Mouse (Mus musculus): ENCODE data around the gene Crygn.
"Not testable (repeated sequence)": the region's sequence is repeated elsewhere in the genome, so short reads cannot be mapped to it uniquely, and the experiment has no call there.

The Crygn gene

GRCm38 (mm10) chr5:24757816-24758215, at the start of gene Crygn:
Gene Crygn, minus strand, starts transcription at chr5:24758008.
- DNase-seq (ENCODE audit: low spot score in 2 of 2), result no peak

- DNase-seq (ENCODE audit: low spot score in 2 of 2), result no peak
Measured at GRCm38 (mm10) chr5:24805222-24805621, 47.4 kb upstream of the Crygn start.

- DNase-seq (ENCODE audit: low spot score in 2 of 2), result no peak
Measured at GRCm38 (mm10) chr5:24804661-24805060, 46.9 kb upstream of the Crygn start.

GRCm38 (mm10) chr5:24801841-24802624, 44.2 kb upstream of the Crygn start:
- no peak for DNase-seq (ENCODE audit: low spot score in 2 of 2)

- DNase-seq (ENCODE audit: low spot score in 2 of 2), result no peak
Measured at GRCm38 (mm10) chr5:24800416-24800815, 42.6 kb upstream of the Crygn start.

GRCm38 (mm10) chr5:24798639-24799038, 40.8 kb upstream of the Crygn start:
- DNase-seq (ENCODE audit: low spot score in 2 of 2), result no peak

- no peak for DNase-seq (ENCODE audit: low spot score in 2 of 2)
Measured at GRCm38 (mm10) chr5:24797858-24798257, 40.0 kb upstream of the Crygn start.

- no peak for DNase-seq (ENCODE audit: low spot score in 2 of 2)
Measured at GRCm38 (mm10) chr5:24792961-24793360, 35.2 kb upstream of the Crygn start.

- DNase-seq (ENCODE audit: low spot score in 2 of 2), result no peak
Measured at GRCm38 (mm10) chr5:24782957-24783356, 25.1 kb upstream of the Crygn start.

- no peak for DNase-seq (ENCODE audit: low spot score in 2 of 2)
Measured at GRCm38 (mm10) chr5:24781048-24781447, 23.2 kb upstream of the Crygn start.

GRCm38 (mm10) chr5:24779881-24780512, 22.2 kb upstream of the Crygn start:
- DNase-seq (ENCODE audit: low spot score in 2 of 2), result peak; percentile 34 to 43

- no peak for DNase-seq (ENCODE audit: low spot score in 2 of 2)
Measured at GRCm38 (mm10) chr5:24779321-24779720, 21.5 kb upstream of the Crygn start.

GRCm38 (mm10) chr5:24778843-24779140, 21.0 kb upstream of the Crygn start:
- DNase-seq (ENCODE audit: low spot score in 2 of 2), result no peak

- no peak for DNase-seq (ENCODE audit: low spot score in 2 of 2)
Measured at GRCm38 (mm10) chr5:24778082-24778842, 20.5 kb upstream of the Crygn start.

GRCm38 (mm10) chr5:24776681-24777080, 18.9 kb upstream of the Crygn start:
- peak; percentile 64 to 82 for DNase-seq (ENCODE audit: low spot score in 2 of 2)

- not testable (repeated sequence) for DNase-seq (ENCODE audit: low spot score in 2 of 2)
Measured at GRCm38 (mm10) chr5:24774549-24774948, 16.7 kb upstream of the Crygn start.

- DNase-seq (ENCODE audit: low spot score in 2 of 2), result no peak
Measured at GRCm38 (mm10) chr5:24756931-24757330, 877 bp downstream of the Crygn start.

- DNase-seq (ENCODE audit: low spot score in 2 of 2), result no peak
Measured at GRCm38 (mm10) chr5:24752175-24752498, 5.7 kb downstream of the Crygn start.

- DNase-seq (ENCODE audit: low spot score in 2 of 2), result peak; percentile 32 to 35
Measured at GRCm38 (mm10) chr5:24751305-24752174, 6.3 kb downstream of the Crygn start.

GRCm38 (mm10) chr5:24750321-24751304, 7.2 kb downstream of the Crygn start:
- peak; percentile 75 to 82 for DNase-seq (ENCODE audit: low spot score in 2 of 2)

GRCm38 (mm10) chr5:24749731-24750130, 8.1 kb downstream of the Crygn start:
- DNase-seq (ENCODE audit: low spot score in 2 of 2), result no peak

All from natural killer cell, adult 2 months (primary cell).